Mouse (Mus musculus) liver, postnatal 0 days (tissue): ENCODE measurements at regions not wholly inside any gene's neighbourhood (a gene's known extent, or its start where the extent isn't known, plus 50 kb on each side); places are given as distances from the start of the nearest gene placed in this dataset.

Source experiments
- CTCF ChIP-seq: sonication (generic); IDR thresholded peaks from 2 replicates; pipeline ENCODE4 v1.5.1; 2016; ENCODE audit warnings: antibody characterized with exemption, low read depth
- EP300 ChIP-seq: IDR thresholded peaks from 2 replicates; pipeline ENCODE4 v1.6.1; 2016; ENCODE audit warnings: antibody characterized with exemption, low read depth, mild to moderate bottlenecking

GRCm38 (mm10) chr12:70611891-70612290, 159.0 kb downstream of the Tmx1 start:
- TF ChIP-seq EP300, result no peak
- TF ChIP-seq CTCF, result no peak
